Comparison of ENCODE assay signal across 7 mouse cellular contexts in the genomic region with DNA sequence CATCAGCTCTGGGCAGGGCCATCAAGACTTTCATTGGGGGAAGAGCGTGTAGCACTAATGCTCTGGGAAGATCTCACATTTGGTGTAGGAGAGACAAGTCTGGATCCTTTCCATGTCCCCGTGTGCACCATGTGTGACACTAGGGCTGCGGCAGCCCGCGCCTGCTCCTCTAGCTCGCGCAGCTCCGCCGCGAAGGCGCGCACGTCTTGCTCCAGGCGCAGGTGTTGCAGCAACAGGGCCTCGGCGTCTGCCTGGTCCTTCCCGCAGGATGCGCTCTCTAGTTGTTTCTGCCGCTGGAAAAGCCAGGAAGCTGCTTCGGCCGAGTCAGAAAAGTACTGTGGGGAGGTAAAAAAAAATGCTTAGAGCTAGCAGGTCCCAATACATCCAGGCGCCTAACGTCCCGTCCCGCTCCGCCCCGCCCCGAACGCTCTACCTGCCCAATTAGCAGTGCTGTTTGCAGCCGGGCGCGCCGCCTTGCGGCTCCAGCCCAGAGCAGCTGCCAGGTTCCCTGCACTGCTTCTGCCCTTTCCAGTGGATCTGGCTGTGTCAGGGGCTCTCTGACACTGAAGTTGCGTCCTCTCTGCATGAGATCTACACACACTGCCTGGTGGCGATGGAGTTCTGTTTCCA. TPM values are rescaled to one million over a fixed set of nuclear protein-coding genes. Genes with fewer than 3 reads are reported as not detected.
DNase-seq lines count a peak whose midpoint lies in the region; ATAC-seq and TF ChIP-seq lines count a peak whose summit lies in the region.

No protein-coding gene starts in this region.

- peak overlapping the region; percentile 59 for H3K4me3 ChIP-seq in gastrocnemius, adult 2 months
- peak overlapping the region; percentile 26 for H3K4me3 ChIP-seq in intestine, postnatal 0 days (ENCODE audit: low read depth, low read length)
- H3K4me3 ChIP-seq in liver, adult 2 months (ENCODE audit: insufficient read depth, low read depth, low read length), result peak overlapping the region; percentile 4; the same call in 1 of the 2 replicates
- H3K4me3 ChIP-seq in midbrain, embryonic 15.5 days, result peak overlapping the region; percentile 40

- H3K9me3 ChIP-seq in intestine, postnatal 0 days (ENCODE audit: control insufficient read depth), result no peaks in the 10 kb centered on the region
- H3K9me3 ChIP-seq in midbrain, embryonic 15.5 days, result no peaks in the 10 kb centered on the region

- peak; percentile 74 for DNase-seq in adrenal gland, postnatal 10 days
- peak; percentile 59 for DNase-seq in cerebellum, adult 9-11 months
- peak; percentile 82 for DNase-seq in gastrocnemius, adult 2 months
- peak; percentile 36 for DNase-seq in liver, adult 2 months (ENCODE audit: extremely low read depth, low read depth, low spot score)
- peak; percentile 72 for DNase-seq in testis, postnatal 10 days (ENCODE audit: low spot score)

- TF ChIP-seq CTCF in gastrocnemius, adult 2 months (IDR thresholded peaks at IDR 0.05), result peak; percentile 61
- peak; percentile 84 for TF ChIP-seq CTCF in intestine, postnatal 0 days (IDR thresholded peaks at IDR 0.05; ENCODE audit: low read depth)
- TF ChIP-seq CTCF in liver, adult 2 months (IDR thresholded peaks at IDR 0.05; ENCODE audit: low read depth, low read length), result peak; percentile 76

- TF ChIP-seq POLR2A in liver, adult 2 months (IDR thresholded peaks at IDR 0.05; ENCODE audit: extremely low read depth, insufficient read depth, low read length), result no peak

- H3K36me3 ChIP-seq in intestine, postnatal 0 days (ENCODE audit: control insufficient read depth, insufficient read depth), result no peaks in the 10 kb centered on the region
- no peaks in the 10 kb centered on the region for H3K36me3 ChIP-seq in liver, adult 2 months (ENCODE audit: control insufficient read depth, insufficient read depth, low read length)
- H3K36me3 ChIP-seq in midbrain, embryonic 15.5 days (replicated peaks), result no peaks in the 10 kb centered on the region

- WGBS in intestine, postnatal 0 days, result 2% methylated on average over 36 of the region's 36 CpGs
- 6% methylated on average over 36 of the region's 36 CpGs for WGBS in liver, adult 2 months
- 1% methylated on average over 36 of the region's 36 CpGs for WGBS in midbrain, embryonic 15.5 days

- H3K9ac ChIP-seq in intestine, postnatal 0 days (ENCODE audit: low read depth, low read length), result no peak overlapping the region
- no peak overlapping the region for H3K9ac ChIP-seq in liver, adult 2 months (ENCODE audit: low read depth, low read length)
- H3K9ac ChIP-seq in midbrain, embryonic 15.5 days, result peak overlapping the region; percentile 28; the same call in 1 of the 2 replicates

- no peaks in the 10 kb centered on the region for H3K79me2 ChIP-seq in liver, adult 2 months (ENCODE audit: control insufficient read depth, insufficient read depth, low read length)

- H3K27me3 ChIP-seq in intestine, postnatal 0 days (replicated peaks; ENCODE audit: control insufficient read depth, insufficient read depth, low read length), result peaks cover 4% of the 10 kb centered on the region; the same call in 1 of the 2 replicates
- H3K27me3 ChIP-seq in liver, adult 2 months (ENCODE audit: control insufficient read depth, insufficient read depth, low read length), result 0 out of 2 replicates have a peak, but pooled peaks cover 5% of the 10 kb centered on the region
- peaks cover 9% of the 10 kb centered on the region for H3K27me3 ChIP-seq in midbrain, embryonic 15.5 days (replicated peaks)

- peak overlapping the region; percentile 66 for H3K4me2 ChIP-seq in intestine, postnatal 0 days (replicated peaks; ENCODE audit: low read depth)
- peak overlapping the region; percentile 62 for H3K4me2 ChIP-seq in midbrain, embryonic 15.5 days

- intact Hi-C loops in gastrocnemius, adult 2 months (cut with DNase I), result no loop called here

- H3K4me1 ChIP-seq in intestine, postnatal 0 days (replicated peaks; ENCODE audit: control insufficient read depth, insufficient read depth, low read length), result no peaks in the 10 kb centered on the region
- no peaks in the 10 kb centered on the region for H3K4me1 ChIP-seq in liver, adult 2 months (ENCODE audit: control insufficient read depth, insufficient read depth, low read length)
- H3K4me1 ChIP-seq in midbrain, embryonic 15.5 days, result peaks cover 9% of the 10 kb centered on the region

- ATAC-seq in intestine, postnatal 0 days, result peak; percentile 61
- peak; percentile 84 for ATAC-seq in midbrain, embryonic 15.5 days (replicated peaks)

- H3K27ac ChIP-seq in gastrocnemius, adult 2 months, result no peak overlapping the region
- H3K27ac ChIP-seq in intestine, postnatal 0 days (ENCODE audit: low read depth, low read length), result no peak overlapping the region
- H3K27ac ChIP-seq in liver, adult 2 months (replicated peaks; ENCODE audit: insufficient read depth, low read depth, low read length), result no peak overlapping the region
- H3K27ac ChIP-seq in midbrain, embryonic 15.5 days, result no peak overlapping the region

RNA-seq across cellular contexts. Expression of gene Pla2g4b, which starts 43.0 kb away (rescaled TPM):
- total RNA-seq in adrenal gland, postnatal 10 days (2021), result 1 to 10 TPM; 1.1 to 4.0 TPM
- 1 to 10 TPM in 1 of 2 experiments, under 1 TPM in 1; 0.99 to 1.7 TPM for total RNA-seq in gastrocnemius, adult 2 months (2021)
- polyA plus RNA-seq in intestine, postnatal 0 days (2015; fragmentation: Nextera tagmentation; extraction: Ambion mirVana), result 0.81 and 0.99 TPM in 2 replicates
- total RNA-seq in liver, adult 2 months (2014; rRNA removed), result 0.37 and 1.7 TPM in 2 replicates
- polyA plus RNA-seq in liver, adult 2 months (2012; rRNA removed), result 2.0 and 2.4 TPM in 2 replicates
- polyA plus RNA-seq in midbrain, embryonic 15.5 days (2015; fragmentation: Nextera tagmentation; extraction: Ambion mirVana), result 3.9 and 4.6 TPM in 2 replicates

RNA-seq across cellular contexts. Expression of gene Gm28042, which starts 48.9 kb away (rescaled TPM):
- total RNA-seq in adrenal gland, postnatal 10 days (2021), result 1 to 10 TPM in 1 of 2 experiments, under 1 TPM in 1; 0.69 to 4.7 TPM
- 1 to 10 TPM in 1 of 2 experiments, under 1 TPM in 1; 0.77 to 1.5 TPM for total RNA-seq in gastrocnemius, adult 2 months (2021)
- 1.3 TPM in 2 replicates for polyA plus RNA-seq in intestine, postnatal 0 days (2015; fragmentation: Nextera tagmentation; extraction: Ambion mirVana)
- 0.13 and 1.5 TPM in 2 replicates for total RNA-seq in liver, adult 2 months (2014; rRNA removed)
- 0.91 and 1.8 TPM in 2 replicates for polyA plus RNA-seq in liver, adult 2 months (2012; rRNA removed)
- 6.0 and 7.2 TPM in 2 replicates for polyA plus RNA-seq in midbrain, embryonic 15.5 days (2015; fragmentation: Nextera tagmentation; extraction: Ambion mirVana)

RNA-seq across cellular contexts. Expression of gene Jmjd7, which starts 48.9 kb away (rescaled TPM):
- 10 to 100 TPM in 1 of 2 experiments, 1 to 10 TPM in 1; 9.3 to 11.9 TPM for total RNA-seq in adrenal gland, postnatal 10 days (2021)
- 1 to 10 TPM; 1.6 to 2.4 TPM for total RNA-seq in gastrocnemius, adult 2 months (2021)
- 8.9 and 9.1 TPM in 2 replicates for polyA plus RNA-seq in intestine, postnatal 0 days (2015; fragmentation: Nextera tagmentation; extraction: Ambion mirVana)
- 1.7 and 2.8 TPM in 2 replicates for total RNA-seq in liver, adult 2 months (2014; rRNA removed)
- 4.6 and 6.5 TPM in 2 replicates for polyA plus RNA-seq in liver, adult 2 months (2012; rRNA removed)
- 21.9 and 22.6 TPM in 2 replicates for polyA plus RNA-seq in midbrain, embryonic 15.5 days (2015; fragmentation: Nextera tagmentation; extraction: Ambion mirVana)

Comparison
In these comparisons a context has a peak if more than half of its experiments do, and no peak if none do; other contexts are left out.
1. H3K4me3 ChIP-seq: peak in every context shown above with its lines; median percentile 59 in gastrocnemius, adult 2 months; 40 in midbrain, embryonic 15.5 days; 26 in intestine, postnatal 0 days; 4 in liver, adult 2 months.